Mouse (Mus musculus): ENCODE data around the gene Pyurf. TPM values are rescaled to one million over a fixed set of nuclear protein-coding genes. Genes with fewer than 3 reads are reported as not detected.
A peak's percentile ranks its signal among the peaks of the same experiment; 100 is the strongest.

Pyurf gene
- total RNA-seq (2021): 1 to 10 TPM; 8.4 to 9.4 TPM

GRCm38 (mm10) chr6:57691467-57692261 is at the start of gene Pyurf:
Pyurf (minus strand) TSS chr6:57692078.
- peak; percentile 82 to 87 for DNase-seq (ENCODE audit: low spot score in 2 of 2)
- intact Hi-C loops (cut with DNase I): loop anchor here (1.0 kb wide), 1 partner anchor 12 kb away; no protein-coding TSS in a partner anchor

- intact Hi-C loops (cut with DNase I): no loop called here
- DNase-seq (ENCODE audit: low spot score in 2 of 2): no peak
These were observed 29.5 kb upstream of the Pyurf start for GRCm38 (mm10) chr6:57721347-57721746.

GRCm38 (mm10) chr6:57711726-57712125 is 19.8 kb upstream of the Pyurf start:
- intact Hi-C loops (cut with DNase I): no loop called here
- no peak for DNase-seq (ENCODE audit: low spot score in 2 of 2)

DNA sequence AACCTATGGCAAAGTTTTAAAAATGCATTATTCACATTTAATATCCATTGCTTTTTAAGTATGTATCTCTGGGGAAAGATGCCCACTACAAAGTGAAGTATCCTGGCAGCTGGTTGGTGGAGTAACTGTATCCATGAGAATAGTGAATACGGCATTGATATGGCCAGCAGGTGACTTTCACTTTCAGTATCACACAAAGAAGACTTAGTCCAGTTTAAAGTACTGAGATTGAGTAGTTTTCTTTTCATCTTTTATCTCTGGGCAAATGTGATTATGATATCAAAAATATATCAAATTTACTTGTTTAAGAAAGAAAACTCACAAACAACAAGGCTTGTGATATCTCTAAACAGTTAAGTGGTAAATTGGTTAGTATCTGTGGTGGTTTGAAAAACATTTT is 14.8 kb upstream of the Pyurf start:
- intact Hi-C loops (cut with DNase I): loop anchor here (10.0 kb wide), 1 partner anchor 782 kb away; the partner anchor contains the start of genes Nt5c3 and Vmn1r4
- no peak for DNase-seq (ENCODE audit: low spot score in 2 of 2)

DNA sequence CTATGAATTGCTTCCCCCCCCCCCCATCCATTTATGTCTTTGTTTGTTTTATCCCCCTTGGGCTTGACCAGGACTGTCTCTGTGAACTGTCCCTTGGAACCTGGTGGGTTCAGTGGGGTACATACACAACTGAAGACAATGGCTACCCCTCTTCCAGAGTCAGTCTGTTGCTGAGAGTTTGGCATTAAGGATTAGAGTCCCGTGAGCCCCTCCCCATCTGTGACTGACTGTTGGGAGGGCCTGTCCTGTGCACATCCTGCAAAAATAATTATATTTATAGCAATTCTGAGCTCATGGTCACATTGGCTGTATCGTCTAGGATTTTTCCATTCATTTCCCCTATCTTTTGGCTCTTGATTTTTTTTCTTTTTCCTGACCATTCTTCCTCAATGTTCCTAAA is 11.8 kb upstream of the Pyurf start:
- intact Hi-C loops (cut with DNase I): loop anchor here (1.0 to 10.0 kb wide), 6 partner anchors 12 to 906 kb away; partner anchors contain the start of genes Kbtbd2, Nt5c3, Ppm1k and Vmn1r4
- DNase-seq (ENCODE audit: low spot score in 2 of 2): peak in 1 of 2 experiments; percentile 40

GRCm38 (mm10) chr6:57702743-57703499 is 11.0 kb upstream of the Pyurf start:
- intact Hi-C loops (cut with DNase I): loop anchor here (1.0 to 10.0 kb wide), 6 partner anchors 12 to 906 kb away; partner anchors contain the start of genes Kbtbd2, Nt5c3, Ppm1k and Vmn1r4
- DNase-seq (ENCODE audit: low spot score in 2 of 2): peak; percentile 97

DNA sequence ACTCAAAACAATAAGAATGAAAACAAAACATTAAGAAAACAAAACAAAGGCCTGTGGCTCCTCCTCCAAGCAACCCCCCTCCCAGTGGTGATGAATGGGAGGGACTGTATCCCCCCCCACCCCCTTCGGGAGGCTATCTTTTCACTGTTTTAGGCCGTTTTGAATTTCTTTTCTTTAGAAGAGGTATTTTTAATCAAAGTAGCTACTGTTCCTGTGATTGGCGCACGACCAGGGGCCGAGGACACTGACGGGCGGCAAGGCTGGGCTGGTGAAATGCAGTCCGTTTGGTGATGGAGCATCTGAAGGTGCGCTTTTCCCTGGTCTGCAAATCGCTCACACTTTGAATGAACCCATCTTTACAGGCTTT is 10.5 kb upstream of the Pyurf start, which contains the start of gene Lancl2:
Lancl2 (plus strand) TSS at position 165 of the 367 bp plus-strand sequence.
- intact Hi-C loops (cut with DNase I): loop anchor here (2.0 to 10.0 kb wide), 5 partner anchors 95 to 905 kb away; partner anchors contain the start of genes Kbtbd2, Nt5c3, Ppm1k and Vmn1r4
- no peak for DNase-seq (ENCODE audit: low spot score in 2 of 2)

DNA sequence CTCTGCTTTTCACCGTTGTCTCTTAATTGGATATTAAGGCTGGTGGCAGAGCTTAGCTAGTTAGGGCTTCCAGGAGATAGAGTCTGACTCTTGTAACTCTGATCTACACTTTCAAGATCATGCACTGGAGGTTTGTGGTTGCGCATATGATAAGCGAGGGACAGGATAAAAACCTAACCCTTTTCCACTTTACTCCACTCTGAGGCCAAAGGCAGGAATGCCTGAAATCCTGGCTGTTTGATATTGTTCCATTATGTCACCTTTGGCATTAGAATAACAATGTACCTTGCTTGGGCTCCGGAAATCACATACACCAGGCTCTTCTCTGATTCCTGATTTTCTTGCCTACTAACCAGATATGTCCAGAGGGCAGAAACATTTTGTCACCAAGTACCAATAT is 9.8 kb upstream of the Pyurf start:
- DNase-seq (ENCODE audit: low spot score in 2 of 2): no peak
- intact Hi-C loops (cut with DNase I): loop anchor here (2.0 to 10.0 kb wide), 5 partner anchors 94 to 904 kb away; partner anchors contain the start of genes Kbtbd2, Nt5c3, Ppm1k and Vmn1r4

DNA sequence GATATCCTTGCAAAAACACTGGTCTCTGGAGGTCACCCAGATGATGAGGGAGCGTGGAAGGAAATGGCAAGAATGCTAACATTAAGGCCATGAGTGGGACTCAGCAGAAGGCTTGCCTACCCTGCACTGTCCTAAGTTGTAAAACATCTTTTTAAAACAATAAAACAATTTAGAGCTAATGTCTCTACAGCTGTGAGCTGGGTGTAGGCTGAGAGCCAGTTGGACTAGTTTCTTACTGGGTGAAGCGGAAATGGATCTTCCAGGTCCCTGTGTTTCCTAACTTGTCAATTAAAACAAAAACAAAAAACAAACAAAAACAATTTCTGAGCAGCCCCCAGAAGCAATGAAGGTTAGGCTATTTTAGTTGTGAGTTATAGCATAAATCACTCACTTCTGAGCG is 1.2 kb upstream of the Pyurf start:
- DNase-seq (ENCODE audit: low spot score in 2 of 2): no peak
- intact Hi-C loops (cut with DNase I): no loop called here

GRCm38 (mm10) chr6:57684156-57684555 is 7.7 kb downstream of the Pyurf start:
- DNase-seq (ENCODE audit: low spot score in 2 of 2): peak in 1 of 2 experiments; percentile 74
- intact Hi-C loops (cut with DNase I): loop anchor here (1.0 kb wide), 1 partner anchor 78 kb away; no protein-coding TSS in a partner anchor

- no peak for DNase-seq (ENCODE audit: low spot score in 2 of 2)
- intact Hi-C loops (cut with DNase I): no loop called here
These were observed 30.6 kb downstream of the Pyurf start for GRCm38 (mm10) chr6:57661295-57661694.

DNA sequence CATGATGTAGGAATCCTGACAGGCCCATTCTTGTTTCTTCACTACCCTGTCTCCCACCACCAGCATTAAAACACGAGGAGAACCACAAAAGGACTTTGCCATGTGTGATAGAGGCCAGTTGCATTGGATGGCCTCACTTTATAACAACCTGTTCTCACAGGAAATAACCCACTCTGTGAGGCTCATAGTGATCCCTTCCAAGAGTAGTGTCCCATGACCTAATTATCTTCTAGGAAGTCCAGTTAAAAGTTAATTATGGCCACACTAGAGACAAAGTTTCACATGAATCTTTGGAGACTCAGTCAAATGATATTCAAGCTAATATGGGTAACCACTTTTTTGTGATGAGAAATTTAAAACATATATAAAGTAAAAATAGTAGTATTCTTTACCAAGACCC is 44.6 kb downstream of the Pyurf start:
- intact Hi-C loops (cut with DNase I): no loop called here
- no peak for DNase-seq (ENCODE audit: low spot score in 2 of 2)

GRCm38 (mm10) chr6:57641789-57642188 is 50.1 kb downstream of the Pyurf start:
- peak; percentile 49 to 65 for DNase-seq (ENCODE audit: low spot score in 2 of 2)
- intact Hi-C loops (cut with DNase I): no loop called here

DNA sequence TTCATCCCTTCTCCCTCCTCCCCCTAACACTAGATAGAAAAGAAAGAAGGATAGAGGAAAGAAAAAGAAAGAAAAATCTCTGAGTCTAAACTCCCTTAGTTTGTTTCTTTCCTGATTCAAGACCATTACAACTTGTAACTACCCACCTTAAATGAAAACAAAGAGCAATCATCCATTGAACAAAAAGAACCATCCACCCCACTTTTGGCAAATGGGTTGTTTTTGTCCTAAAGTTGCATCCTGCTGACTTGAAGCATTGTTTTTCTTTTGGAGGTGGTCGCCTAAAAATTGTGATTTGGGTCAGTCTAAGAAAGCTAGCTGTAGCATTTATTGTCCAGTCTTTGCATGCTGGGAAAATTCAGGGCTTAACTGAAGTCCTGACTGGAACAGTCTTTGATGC is 52.3 kb downstream of the Pyurf start:
- no peak for DNase-seq (ENCODE audit: low spot score in 2 of 2)
- intact Hi-C loops (cut with DNase I): no loop called here

Other genes starting within 250 kb of the Pyurf start
- 10 to 100 TPM; 66.5 to 72.4 TPM for gene Ppm1k, start 156.6 kb downstream of the Pyurf start, total RNA-seq (2021)
- gene Herc6, start 111.1 kb downstream of the Pyurf start, total RNA-seq (2021): 10 to 100 TPM in 1 of 2 experiments, 1 to 10 TPM in 1; 9.6 to 10.8 TPM
- 100 to 1,000 TPM; 120 to 128 TPM for gene Lancl2, start 10.5 kb upstream of the Pyurf start, total RNA-seq (2021)
- 100 to 1,000 TPM; 150 to 151 TPM for gene Vopp1, start 133.1 kb upstream of the Pyurf start, total RNA-seq (2021)
- gene Vmn1r21, start 158.3 kb upstream of the Pyurf start, total RNA-seq (2021): not detected
- not detected for gene Vmn1r22, start 215.9 kb upstream of the Pyurf start, total RNA-seq (2021)
- gene Vmn1r23, start 234.8 kb upstream of the Pyurf start, total RNA-seq (2021): not detected